In genomic region chr7:19560491-19561260, GRCm38 (mm10) we compare ENCODE assay signal across 8 mouse cellular contexts. TPM values are rescaled to one million over a fixed set of nuclear protein-coding genes. Genes with fewer than 3 reads are reported as not detected.
DNase-seq lines count a peak whose midpoint lies in the region; ATAC-seq and TF ChIP-seq lines count a peak whose summit lies in the region.

No protein-coding gene starts in this region.

- H3K36me3 ChIP-seq in ES-Bruce4 (ENCODE audit: control insufficient read depth, insufficient read depth, low read length, poor library complexity, severe bottlenecking): peaks cover 5% of the 10 kb centered on the region; the same call in 1 of the 2 replicates
- H3K36me3 ChIP-seq in forebrain, postnatal 0 days (ENCODE audit: insufficient read depth): peaks cover 13% of the 10 kb centered on the region
- peaks cover 32% of the 10 kb centered on the region for H3K36me3 ChIP-seq in neural tube, embryonic 12.5 days

- TF ChIP-seq POLR2A in ES-Bruce4 (IDR thresholded peaks at IDR 0.05; ENCODE audit: insufficient read depth, low read length): no peak

- peaks cover 4% of the 10 kb centered on the region for H3K4me1 ChIP-seq in ES-Bruce4 (ENCODE audit: control insufficient read depth, insufficient read depth, low read length)
- peaks cover 26% of the 10 kb centered on the region; the same call in 1 of the 2 replicates for H3K4me1 ChIP-seq in forebrain, postnatal 0 days (ENCODE audit: insufficient read depth)
- peaks cover 40% of the 10 kb centered on the region for H3K4me1 ChIP-seq in neural tube, embryonic 12.5 days

- ATAC-seq in forebrain, postnatal 0 days: no peak
- ATAC-seq in neural tube, embryonic 12.5 days (ENCODE audit: low FRiP score, low read depth): no peak

- 14% methylated on average over 11 of the region's 11 CpGs for WGBS in forebrain, postnatal 0 days
- WGBS in neural tube, embryonic 12.5 days: 27% methylated on average over 11 of the region's 11 CpGs

- H3K9me3 ChIP-seq in ES-Bruce4 (replicated peaks; ENCODE audit: control insufficient read depth, insufficient read depth, low read length, poor library complexity, severe bottlenecking): no peaks in the 10 kb centered on the region
- H3K9me3 ChIP-seq in forebrain, postnatal 0 days (ENCODE audit: low read length): no peaks in the 10 kb centered on the region
- H3K9me3 ChIP-seq in neural tube, embryonic 12.5 days: peaks cover 4% of the 10 kb centered on the region; the same call in 1 of the 2 replicates

- H3K9ac ChIP-seq in ES-Bruce4 (ENCODE audit: low read depth, poor library complexity, severe bottlenecking): peak overlapping the region; percentile 74
- peak overlapping the region; percentile 97 for H3K9ac ChIP-seq in forebrain, postnatal 0 days
- H3K9ac ChIP-seq in neural tube, embryonic 12.5 days: peak overlapping the region; percentile 92

- no peak for TF ChIP-seq CTCF in ES-Bruce4 (IDR thresholded peaks at IDR 0.05; ENCODE audit: low read depth, low read length)
- TF ChIP-seq CTCF in forebrain, postnatal 0 days (IDR thresholded peaks at IDR 0.05; ENCODE audit: low read depth): no peak

- peak overlapping the region; percentile 79 for H3K4me3 ChIP-seq in ES-Bruce4 (ENCODE audit: low read depth, low read length)
- peak overlapping the region; percentile 76 for H3K4me3 ChIP-seq in forebrain, postnatal 0 days (ENCODE audit: low read depth, low read length)
- H3K4me3 ChIP-seq in neural tube, embryonic 12.5 days: peak overlapping the region; percentile 80

- no peak overlapping the region for H3K27ac ChIP-seq in ES-Bruce4 (ENCODE audit: insufficient read depth, low read length)
- H3K27ac ChIP-seq in forebrain, postnatal 0 days (ENCODE audit: low read depth, low read length): peak overlapping the region; percentile 99
- H3K27ac ChIP-seq in neural tube, embryonic 12.5 days: no peak overlapping the region

- H3K27me3 ChIP-seq in ES-Bruce4 (ENCODE audit: control insufficient read depth, insufficient read depth, low read length, poor library complexity, severe bottlenecking): no peaks in the 10 kb centered on the region
- no peaks in the 10 kb centered on the region for H3K27me3 ChIP-seq in forebrain, postnatal 0 days (ENCODE audit: insufficient read depth, low read length)
- H3K27me3 ChIP-seq in neural tube, embryonic 12.5 days (replicated peaks): no peaks in the 10 kb centered on the region

- peak; percentile 38 for DNase-seq in embryo, embryonic 10 days (ENCODE audit: low spot score)
- DNase-seq in embryo, embryonic 9.5 days (ENCODE audit: extremely low spot score): no peak
- DNase-seq in forebrain, postnatal 0 days: no peak
- DNase-seq in kidney, postnatal 4 days: peak; percentile 33 to 51
- DNase-seq in cerebellum, adult 11 months: no peak
- no peak for DNase-seq in ovary, postnatal 10 days (ENCODE audit: low spot score)

- H3K4me2 ChIP-seq in forebrain, postnatal 0 days (ENCODE audit: low read depth): peak overlapping the region; percentile 91
- H3K4me2 ChIP-seq in neural tube, embryonic 12.5 days (replicated peaks): peak overlapping the region; percentile 99

- no peak for TF ChIP-seq EP300 in ES-Bruce4 (IDR thresholded peaks at IDR 0.05; ENCODE audit: insufficient read depth, low read depth, low read length)

RNA-seq across cellular contexts. Expression of gene Ppp1r37, which starts 2.2 kb away (rescaled TPM):
- 16.1 and 19.1 TPM in 2 replicates for polyA plus RNA-seq in ES-Bruce4 (2011; ENCODE audit: insufficient read depth, insufficient read length, low read depth, missing spikeins)
- 86.4 and 87.8 TPM in 2 replicates for total RNA-seq in forebrain, postnatal 0 days (2014; rRNA removed)
- 23.4 and 27.2 TPM in 2 replicates for polyA plus RNA-seq in forebrain, postnatal 0 days (2015; fragmentation: Nextera tagmentation; extraction: Ambion mirVana)
- polyA plus RNA-seq in neural tube, embryonic 12.5 days (2016; fragmentation: Nextera tagmentation; extraction: Ambion mirVana): 44.3 and 48.8 TPM in 2 replicates

RNA-seq across cellular contexts. Expression of gene Zfp296, which starts 16.4 kb away (rescaled TPM):
- polyA plus RNA-seq in ES-Bruce4 (2011; ENCODE audit: insufficient read depth, insufficient read length, low read depth, missing spikeins): 21.5 and 23.5 TPM in 2 replicates
- total RNA-seq in forebrain, postnatal 0 days (2014; rRNA removed): 0.31 and 1.2 TPM in 2 replicates
- 0.09 and 0.16 TPM in 2 replicates for polyA plus RNA-seq in forebrain, postnatal 0 days (2015; fragmentation: Nextera tagmentation; extraction: Ambion mirVana)
- 0.30 TPM in 1 of 2 replicates, not detected in the other for polyA plus RNA-seq in neural tube, embryonic 12.5 days (2016; fragmentation: Nextera tagmentation; extraction: Ambion mirVana)

RNA-seq across cellular contexts. Expression of gene Gemin7, which starts 16.7 kb away (rescaled TPM):
- polyA plus RNA-seq in ES-Bruce4 (2011; ENCODE audit: insufficient read depth, insufficient read length, low read depth, missing spikeins): 25.2 and 30.5 TPM in 2 replicates
- 38.2 and 56.4 TPM in 2 replicates for total RNA-seq in forebrain, postnatal 0 days (2014; rRNA removed)
- 145 and 148 TPM in 2 replicates for polyA plus RNA-seq in forebrain, postnatal 0 days (2015; fragmentation: Nextera tagmentation; extraction: Ambion mirVana)
- 140 and 145 TPM in 2 replicates for polyA plus RNA-seq in neural tube, embryonic 12.5 days (2016; fragmentation: Nextera tagmentation; extraction: Ambion mirVana)

RNA-seq across cellular contexts. Expression of gene Nkpd1, which starts 43.0 kb away (rescaled TPM):
- 0.23 and 0.34 TPM in 2 replicates for polyA plus RNA-seq in ES-Bruce4 (2011; ENCODE audit: insufficient read depth, insufficient read length, low read depth, missing spikeins)
- 2.0 and 3.4 TPM in 2 replicates for total RNA-seq in forebrain, postnatal 0 days (2014; rRNA removed)
- polyA plus RNA-seq in forebrain, postnatal 0 days (2015; fragmentation: Nextera tagmentation; extraction: Ambion mirVana): 1.1 and 2.3 TPM in 2 replicates
- 0.11 and 0.19 TPM in 2 replicates for polyA plus RNA-seq in neural tube, embryonic 12.5 days (2016; fragmentation: Nextera tagmentation; extraction: Ambion mirVana)

RNA-seq across cellular contexts. Expression of gene Clasrp, which starts 43.6 kb away (rescaled TPM):
- 52.3 and 57.4 TPM in 2 replicates for polyA plus RNA-seq in ES-Bruce4 (2011; ENCODE audit: insufficient read depth, insufficient read length, low read depth, missing spikeins)
- 56.0 and 89.0 TPM in 2 replicates for total RNA-seq in forebrain, postnatal 0 days (2014; rRNA removed)
- 50.1 and 56.8 TPM in 2 replicates for polyA plus RNA-seq in forebrain, postnatal 0 days (2015; fragmentation: Nextera tagmentation; extraction: Ambion mirVana)
- 70.1 and 79.0 TPM in 2 replicates for polyA plus RNA-seq in neural tube, embryonic 12.5 days (2016; fragmentation: Nextera tagmentation; extraction: Ambion mirVana)

Comparison
In these comparisons a context has a peak if more than half of its experiments do, and no peak if none do; other contexts are left out.
1. DNase-seq: peak in embryo, embryonic 10 days (single experiment) and kidney, postnatal 4 days (2 of 2); none in embryo, embryonic 9.5 days (single experiment), forebrain, postnatal 0 days (single experiment), cerebellum, adult 11 months (single experiment) and ovary, postnatal 10 days (single experiment).
2. RNA of gene Zfp296, which starts 16.4 kb away (polyA plus RNA-seq): 21.5 to 23.5 TPM in ES-Bruce4; 0.30 TPM in neural tube, embryonic 12.5 days and 0.09 to 0.16 TPM in forebrain, postnatal 0 days; every median in the first group is over 10 times any median in the second.
3. Peak in every context shown above with its lines, with median percentiles within 50 percentile points of each other: H3K4me3 ChIP-seq and H3K9ac ChIP-seq.